In the genomic region with DNA sequence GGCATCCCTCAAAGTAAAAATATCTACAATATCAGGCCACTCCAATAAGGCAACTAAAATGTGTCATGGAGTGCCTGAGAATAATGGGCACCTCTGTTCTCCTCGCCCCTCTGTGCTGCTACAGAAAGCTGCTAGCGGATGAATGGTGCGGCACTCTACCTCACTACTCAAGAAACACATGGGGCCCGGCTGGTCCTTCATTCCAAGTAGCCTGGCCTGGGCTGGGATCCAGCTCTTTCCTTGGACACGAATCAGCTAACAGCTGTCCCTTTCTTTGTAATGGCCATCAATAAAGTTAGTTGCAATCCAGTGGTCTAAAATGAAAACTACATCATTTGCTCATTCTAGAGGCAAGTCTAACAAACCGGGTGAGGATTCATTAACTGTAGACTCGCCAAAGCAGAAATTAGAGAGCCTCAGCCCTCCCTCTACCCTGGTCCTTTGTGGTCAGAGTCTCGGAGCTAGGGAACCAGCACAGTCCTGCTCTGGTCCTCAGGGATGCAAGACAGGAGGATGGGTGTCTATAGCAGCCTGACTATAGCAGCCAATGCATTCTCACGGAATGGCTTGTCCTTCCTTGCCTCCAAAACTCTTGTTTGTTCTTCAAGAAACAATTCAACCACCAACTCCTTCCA, we compare ENCODE assay signal across 9 mouse cellular contexts. TPM values are rescaled to one million over a fixed set of nuclear protein-coding genes. Genes with fewer than 3 reads are reported as not detected.
DNase-seq lines count a peak whose midpoint lies in the region; ATAC-seq lines count a peak whose summit lies in the region.
"Had no signal": no experiment of that assay in that cellular context is flagged by ENCODE, and none has a peak within 500 bp of the region (broad histone marks: within the 10 kb centered on the region; RNA-seq: fewer than 3 reads in every experiment).

No protein-coding gene starts in this region.

- peaks cover 25% of the 10 kb centered on the region for H3K4me1 ChIP-seq in forebrain, embryonic 14.5 days (ENCODE audit: control insufficient read depth, insufficient read depth, low read length)
- H3K4me1 ChIP-seq: heart, embryonic 13.5 days had no signal

- peaks cover 2% of the 10 kb centered on the region; the same call in 1 of the 2 replicates for H3K27me3 ChIP-seq in forebrain, embryonic 14.5 days (replicated peaks; ENCODE audit: control insufficient read depth, insufficient read depth, low read length)

- H3K4me2 ChIP-seq in forebrain, embryonic 14.5 days (ENCODE audit: low read length), result peak overlapping the region; percentile 29
- H3K4me2 ChIP-seq: heart, embryonic 13.5 days had no signal

- no peaks in the 10 kb centered on the region for H3K9me3 ChIP-seq in forebrain, embryonic 14.5 days (replicated peaks; ENCODE audit: control insufficient read depth, low read length)
- H3K9me3 ChIP-seq: heart, embryonic 13.5 days had no signal

- DNase-seq in kidney, postnatal 4 days, result peak; percentile 64 to 71
- DNase-seq in kidney, adult 18-20 months, result no peak
- peak; percentile 83 for DNase-seq in forebrain, embryonic 14.5 days (ENCODE audit: low spot score)
- peak; percentile 33 to 67 for DNase-seq in gastrocnemius, postnatal 4 days (ENCODE audit: low spot score in 2 of 2)
- peak; percentile 81 for DNase-seq in lung, postnatal 10 days
- no peak for DNase-seq in retina, postnatal 1 day
- no peak for DNase-seq in adrenal gland, postnatal 14 days

- no peaks in the 10 kb centered on the region for H3K36me3 ChIP-seq in forebrain, embryonic 14.5 days (ENCODE audit: control insufficient read depth, insufficient read depth, low read length)
- H3K36me3 ChIP-seq: heart, embryonic 13.5 days had no signal

- ATAC-seq in forebrain, embryonic 14.5 days, result peak; percentile 82
- no peak for ATAC-seq in megakaryocyte-erythroid progenitor cell, adult 5-6 weeks (replicated peaks; ENCODE audit: low FRiP score, low TSS enrichment, poor library complexity, severe bottlenecking)

- no peak overlapping the region for H3K27ac ChIP-seq in forebrain, embryonic 14.5 days (ENCODE audit: low read depth, low read length)
- H3K27ac ChIP-seq: heart, embryonic 13.5 days had no signal

- no peak overlapping the region for H3K4me3 ChIP-seq in forebrain, embryonic 14.5 days (ENCODE audit: low read depth, low read length)
- H3K4me3 ChIP-seq: heart, embryonic 13.5 days had no signal

- WGBS in forebrain, embryonic 14.5 days, result 29% methylated on average over 9 of the region's 9 CpGs

- H3K9ac ChIP-seq in forebrain, embryonic 14.5 days (ENCODE audit: low read length), result no peak overlapping the region
- H3K9ac ChIP-seq: heart, embryonic 13.5 days had no signal

RNA-seq across cellular contexts. Expression of a gene that starts 7.8 kb away (rescaled TPM):
- polyA plus RNA-seq in forebrain, embryonic 14.5 days (2014; fragmentation: Nextera tagmentation; extraction: Ambion mirVana), result 22.3 and 46.3 TPM in 2 replicates
- total RNA-seq in gastrocnemius, postnatal 4 days (2021), result 1 to 10 TPM in 1 of 2 experiments, under 1 TPM in 1; 0.65 to 1.1 TPM
- not detected in 2 replicates for total RNA-seq in megakaryocyte-erythroid progenitor cell, adult 5-6 weeks (2014; fragmentation: Nextera tagmentation)
- not detected in 2 replicates for total RNA-seq in megakaryocyte-erythroid progenitor cell, adult 5-6 weeks (2017)
- total RNA-seq in adrenal gland, postnatal 14 days (2021), result 0.11 and 0.15 TPM in 2 replicates

Comparison
In these comparisons a context has a peak if more than half of its experiments do, and no peak if none do; other contexts are left out.
1. DNase-seq: peak in kidney, postnatal 4 days (2 of 2), forebrain, embryonic 14.5 days (single experiment), gastrocnemius, postnatal 4 days (2 of 2) and lung, postnatal 10 days (single experiment); none in kidney, adult 18-20 months (single experiment), retina, postnatal 1 day (single experiment) and adrenal gland, postnatal 14 days (single experiment).